Mouse (Mus musculus) CH12F3 (cell line): ENCODE results near the gene Nr1h2.

Experiments
- in situ Hi-C: fragments of 300-500 bp; cut with MboI; formaldehyde crosslinking; loops from 2 replicates; pipeline ENCODE4 v1.14.3; 2020; ENCODE audit warnings: low sequenced_read_pairs

Nr1h2 gene

GRCm38 (mm10) chr7:44551301-44551700, 2.5 kb downstream of the Nr1h2 start:
- in situ Hi-C loops = no loop called here

- in situ Hi-C loops = no loop called here
Observed at GRCm38 (mm10) chr7:44550409-44550678, 3.4 kb downstream of the Nr1h2 start.

- in situ Hi-C loops = no loop called here
Observed at GRCm38 (mm10) chr7:44549621-44550408, 3.9 kb downstream of the Nr1h2 start.

GRCm38 (mm10) chr7:44548497-44549087, 5.2 kb downstream of the Nr1h2 start, which contains the start of gene Pold1:
Gene Pold1 (minus strand): TSS chr7:44548849.
- in situ Hi-C loops = no loop called here

GRCm38 (mm10) chr7:44547725-44548124, 6.0 kb downstream of the Nr1h2 start:
- in situ Hi-C loops = no loop called here

- in situ Hi-C loops = no loop called here
Observed at GRCm38 (mm10) chr7:44547041-44547440, 6.7 kb downstream of the Nr1h2 start.

GRCm38 (mm10) chr7:44546274-44546673, 7.5 kb downstream of the Nr1h2 start:
- in situ Hi-C loops = no loop called here

- in situ Hi-C loops = no loop called here
Observed at GRCm38 (mm10) chr7:44543071-44543470, 10.7 kb downstream of the Nr1h2 start.

GRCm38 (mm10) chr7:44542555-44542954, 11.2 kb downstream of the Nr1h2 start:
- in situ Hi-C loops = no loop called here

GRCm38 (mm10) chr7:44538756-44539624, 14.8 kb downstream of the Nr1h2 start:
- in situ Hi-C loops = no loop called here

- in situ Hi-C loops = no loop called here
Observed at GRCm38 (mm10) chr7:44537496-44537895, 16.3 kb downstream of the Nr1h2 start.

- in situ Hi-C loops = no loop called here
Observed at GRCm38 (mm10) chr7:44537009-44537408, 16.7 kb downstream of the Nr1h2 start.

GRCm38 (mm10) chr7:44536590-44536968, 17.2 kb downstream of the Nr1h2 start:
- in situ Hi-C loops = no loop called here

- in situ Hi-C loops = no loop called here
Observed at GRCm38 (mm10) chr7:44535657-44536589, 17.8 kb downstream of the Nr1h2 start.

GRCm38 (mm10) chr7:44534656-44535441, 18.9 kb downstream of the Nr1h2 start:
- in situ Hi-C loops = no loop called here

- in situ Hi-C loops = no loop called here
Observed at GRCm38 (mm10) chr7:44534242-44534641, 19.5 kb downstream of the Nr1h2 start.

GRCm38 (mm10) chr7:44533746-44534045, 20.1 kb downstream of the Nr1h2 start:
- in situ Hi-C loops = no loop called here

- in situ Hi-C loops = no loop called here
Observed at GRCm38 (mm10) chr7:44532918-44533745, 20.6 kb downstream of the Nr1h2 start.
